Mouse (Mus musculus) heart, adult 2 months (tissue): Measurements from ENCODE around the gene Atp13a3. TPM values are rescaled to one million over a fixed set of nuclear protein-coding genes. Genes with fewer than 3 reads are reported as not detected.

Experiments
- DNase-seq, 2 experiments: peaks; one replicate each; pipeline ENCODE4 v3.0.0; 2021
- H3K27ac ChIP-seq: fragments of 200-600 bp; 2 replicates; pipeline ENCODE4 v1.8.1; 2022
- H3K27me3 ChIP-seq: fragments of 200-500 bp; 2 replicates; pipeline ENCODE4 v1.6.1; 2012; ENCODE audit warnings: mild to moderate bottlenecking, low read length, inconsistent platforms, mixed read lengths; ENCODE audit not compliant: control insufficient read depth, insufficient read depth
- H3K36me3 ChIP-seq: fragments of 200-500 bp; 2 replicates; pipeline ENCODE4 v1.6.1; 2012; ENCODE audit warnings: low read length, inconsistent platforms; ENCODE audit not compliant: control insufficient read depth, insufficient read depth
- H3K4me1 ChIP-seq: fragments of 200-500 bp; 2 replicates; pipeline ENCODE4 v1.6.1; 2011; ENCODE audit warnings: low read length; ENCODE audit not compliant: control insufficient read depth, insufficient read depth
- H3K4me3 ChIP-seq: fragments of 200-600 bp; 2 replicates; pipeline ENCODE4 v1.8.1; 2022
- H3K79me2 ChIP-seq: fragments of 200-500 bp; replicated peaks from 2 replicates; pipeline ENCODE4 v1.6.1; 2012; ENCODE audit warnings: mild to moderate bottlenecking, inconsistent platforms, low read length, moderate library complexity, mixed read lengths; ENCODE audit not compliant: control insufficient read depth, insufficient read depth
- H3K9ac ChIP-seq: fragments of 200-500 bp; 2 replicates; pipeline ENCODE4 v1.6.1; 2012; ENCODE audit warnings: low read depth, mild to moderate bottlenecking, control low read depth, inconsistent platforms, low read length, mixed read lengths
- CTCF ChIP-seq: fragments of 200-600 bp; IDR thresholded peaks from 2 replicates; pipeline ENCODE4 v1.8.1; 2022; ENCODE audit warnings: antibody characterized with exemption, mild to moderate bottlenecking, moderate library complexity
- EP300 ChIP-seq: fragments of 200-500 bp; IDR thresholded peaks from 2 replicates; pipeline ENCODE4 v1.6.1; 2011; ENCODE audit warnings: low read depth, low read length, control low read depth; ENCODE audit not compliant: insufficient read depth
- POLR2A ChIP-seq: fragments of 200-500 bp; IDR thresholded peaks from 2 replicates; pipeline ENCODE4 v1.6.1; 2011; ENCODE audit warnings: mild to moderate bottlenecking, low read depth, low read length, control low read depth; ENCODE audit not compliant: insufficient read depth
- WGBS: fragments of 180-500 bp; shearing (Covaris S2); methylation state at CpG from one replicate; pipeline ENCODE4 v1.1.7; 2018; 5-methylcytosine and 5-hydroxymethylcytosine counted together
- intact Hi-C: fragments of 180-260 bp; cut with DNase I; formaldehyde crosslinking; loops from one replicate; pipeline ENCODE4 v1.15.1; 2025
- polyA plus RNA-seq: library from polyadenylated mRNA; depleted of rRNA; stranded (reverse); fragments of >200 nt; gene quantifications from 2 replicates; pipeline ENCODE4 v1.2.3, GENCODE M21; 2012
- total RNA-seq, 2 experiments: library from RNA; stranded (reverse); gene quantifications; 2 replicates each; pipeline ENCODE4 v1.2.3; 2021

The Atp13a3 gene
- total and polyA plus RNA-seq, 3 experiments, result 10.6 to 54.7 (median 48.2) TPM

GRCm38 (mm10) chr16:30304236-30304635, 101.5 kb downstream of the Atp13a3 start:
- no peak for TF ChIP-seq POLR2A
- no peak for TF ChIP-seq CTCF
- no peak for TF ChIP-seq EP300
- H3K79me2 ChIP-seq, result no peaks in the 10 kb centered on the region
- H3K9ac ChIP-seq, result no peak overlapping the region
- no peak for DNase-seq
- no peak overlapping the region for H3K4me3 ChIP-seq
- no peak overlapping the region for H3K27ac ChIP-seq
- peaks cover 5% of the 10 kb centered on the region; the same call in 1 of the 2 replicates for H3K27me3 ChIP-seq
- no peaks in the 10 kb centered on the region for H3K4me1 ChIP-seq
- intact Hi-C loops, result no loop called here
- no peaks in the 10 kb centered on the region for H3K36me3 ChIP-seq
- 57% methylated on average over 5 of the region's 5 CpGs for WGBS

DNA sequence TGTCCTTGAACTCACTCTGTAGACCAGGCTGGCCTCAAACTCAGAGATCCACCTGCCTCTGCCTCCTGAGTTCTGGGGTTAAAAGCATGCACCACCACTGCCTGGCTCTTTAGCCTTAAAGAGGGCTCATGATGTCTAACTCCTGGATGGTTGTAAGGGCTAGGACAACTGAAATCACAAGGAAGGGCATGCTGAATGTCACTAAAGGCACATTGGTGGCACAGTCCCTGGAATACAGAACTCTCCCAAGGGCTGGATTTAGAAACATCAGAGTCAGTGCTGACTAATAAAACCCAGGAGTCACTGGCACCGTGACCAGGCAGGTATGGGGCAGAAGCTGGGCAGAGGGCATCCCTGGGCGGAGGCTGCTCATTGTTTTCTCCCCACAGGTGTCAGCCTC, 102.4 kb downstream of the Atp13a3 start:
- no peak overlapping the region for H3K9ac ChIP-seq
- no peak overlapping the region for H3K4me3 ChIP-seq
- H3K27me3 ChIP-seq, result peaks cover 2% of the 10 kb centered on the region; the same call in 1 of the 2 replicates
- intact Hi-C loops, result no loop called here
- TF ChIP-seq POLR2A, result no peak
- no peak for TF ChIP-seq CTCF
- no peak for TF ChIP-seq EP300
- H3K27ac ChIP-seq, result no peak overlapping the region
- H3K36me3 ChIP-seq, result no peaks in the 10 kb centered on the region
- H3K79me2 ChIP-seq, result no peaks in the 10 kb centered on the region
- 79% methylated on average over 2 of the region's 2 CpGs for WGBS
- DNase-seq, result no peak
- no peaks in the 10 kb centered on the region for H3K4me1 ChIP-seq

GRCm38 (mm10) chr16:30302686-30303085, 103.1 kb downstream of the Atp13a3 start:
- H3K9ac ChIP-seq, result no peak overlapping the region
- no peaks in the 10 kb centered on the region for H3K4me1 ChIP-seq
- TF ChIP-seq EP300 (no peak), CTCF (no peak), POLR2A (no peak)
- H3K4me3 ChIP-seq, result no peak overlapping the region
- H3K27me3 ChIP-seq, result no peaks in the 10 kb centered on the region
- 84% methylated on average over 6 of the region's 6 CpGs for WGBS
- H3K27ac ChIP-seq, result no peak overlapping the region
- no peaks in the 10 kb centered on the region for H3K36me3 ChIP-seq
- no peak for DNase-seq
- intact Hi-C loops, result no loop called here
- H3K79me2 ChIP-seq, result no peaks in the 10 kb centered on the region

DNA sequence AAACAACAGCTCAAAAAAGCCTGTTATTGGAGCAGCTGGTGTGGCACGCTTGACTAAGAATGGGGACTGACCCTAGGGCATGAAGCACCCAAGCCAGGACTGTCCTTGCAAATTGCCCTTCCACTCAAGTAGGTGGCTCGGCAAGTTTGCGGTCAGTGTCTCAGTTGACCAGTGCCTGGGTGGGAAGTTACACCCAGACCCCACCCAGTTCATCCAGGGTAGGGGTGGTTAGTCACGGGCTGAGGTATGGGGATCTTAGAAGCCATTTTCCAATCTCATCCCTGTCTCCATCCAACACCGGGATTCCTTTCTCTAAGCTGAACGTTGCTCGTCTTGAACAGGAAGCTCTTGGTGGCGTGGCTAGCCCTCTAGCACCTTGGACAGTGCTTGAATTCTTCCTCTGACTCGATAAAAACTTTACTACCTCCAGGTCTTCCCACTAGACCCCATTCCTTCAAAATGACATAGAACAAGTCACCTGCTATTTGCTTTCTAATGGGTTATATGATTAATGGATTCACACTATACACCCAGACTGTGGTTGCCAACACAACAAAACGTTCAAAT, 106.0 kb downstream of the Atp13a3 start:
- Histone ChIP-seq H3K4me3 (no peak overlapping the region), H3K9ac (no peak overlapping the region), H3K79me2 (no peaks in the 10 kb centered on the region), H3K27ac (no peak overlapping the region), H3K4me1 (no peaks in the 10 kb centered on the region), H3K36me3 (no peaks in the 10 kb centered on the region), H3K27me3 (no peaks in the 10 kb centered on the region)
- 49% methylated on average over 10 of the region's 10 CpGs for WGBS
- intact Hi-C loops, result no loop called here
- TF ChIP-seq CTCF (no peak), EP300 (no peak), POLR2A (no peak)
- no peak for DNase-seq

- Histone ChIP-seq H3K27me3 (no peaks in the 10 kb centered on the region), H3K4me1 (no peaks in the 10 kb centered on the region), H3K79me2 (no peaks in the 10 kb centered on the region), H3K27ac (no peak overlapping the region), H3K4me3 (no peak overlapping the region), H3K9ac (no peak overlapping the region), H3K36me3 (no peaks in the 10 kb centered on the region)
- 78% methylated on average over 7 of the region's 7 CpGs for WGBS
- TF ChIP-seq POLR2A, result no peak
- no peak for TF ChIP-seq CTCF
- TF ChIP-seq EP300, result no peak
- no peak for DNase-seq
- intact Hi-C loops, result no loop called here
Observed at GRCm38 (mm10) chr16:30297450-30297849, 108.3 kb downstream of the Atp13a3 start.

GRCm38 (mm10) chr16:30296601-30297275, 109.0 kb downstream of the Atp13a3 start:
- Histone ChIP-seq H3K9ac (no peak overlapping the region), H3K36me3 (no peaks in the 10 kb centered on the region), H3K27ac (no peak overlapping the region), H3K79me2 (no peaks in the 10 kb centered on the region), H3K27me3 (no peaks in the 10 kb centered on the region), H3K4me3 (no peak overlapping the region), H3K4me1 (no peaks in the 10 kb centered on the region)
- WGBS, result 79% methylated on average over 11 of the region's 11 CpGs
- TF ChIP-seq CTCF (no peak), EP300 (no peak), POLR2A (no peak)
- intact Hi-C loops, result no loop called here
- DNase-seq, result no peak
